Mouse (Mus musculus): ENCODE measurements at regions not wholly inside any gene's neighbourhood (a gene's known extent, or its start where the extent isn't known, plus 50 kb on each side); places are given as distances from the start of the nearest gene placed in this dataset.
A peak's percentile ranks its signal among the peaks of the same experiment; 100 is the strongest.

GRCm38 (mm10) chr7:133477221-133477620 is 124.7 kb downstream of the Tex36 start:
- no peaks in the 10 kb centered on the region for H3K36me3 ChIP-seq (ENCODE audit: control insufficient read depth, insufficient read depth)

DNA sequence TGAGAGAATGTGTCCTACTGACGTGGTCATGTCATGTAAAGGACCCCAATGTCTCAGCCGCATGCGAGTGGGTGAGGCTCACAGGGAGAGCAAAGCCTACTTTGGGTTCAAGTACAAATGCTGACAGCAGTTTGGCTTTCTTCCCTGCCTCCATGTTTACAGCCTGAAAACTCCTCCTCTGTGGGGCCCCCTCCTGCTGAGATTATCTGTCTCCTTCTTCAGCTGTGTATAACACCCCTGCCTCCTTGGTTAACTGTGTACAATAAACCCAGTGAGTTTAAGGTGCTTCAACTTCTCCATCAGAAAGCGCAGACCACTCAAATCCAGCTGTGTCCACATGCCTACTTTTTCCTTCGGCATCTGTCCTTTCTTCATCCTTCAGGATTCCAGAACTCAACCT is 130.3 kb downstream of the Tex36 start:
- no peak overlapping the region for H3K27ac ChIP-seq (ENCODE audit: low read length)
- WGBS: 60% methylated on average over 5 of the region's 5 CpGs
- no peak overlapping the region for H3K4me3 ChIP-seq (ENCODE audit: low read length)
- no peak overlapping the region for H3K4me2 ChIP-seq (ENCODE audit: low read depth, low read length)
- H3K27me3 ChIP-seq (ENCODE audit: control insufficient read depth, insufficient read depth, low read length): no peaks in the 10 kb centered on the region
- H3K4me1 ChIP-seq (ENCODE audit: control insufficient read depth, insufficient read depth, low read length): peaks cover 4% of the 10 kb centered on the region; the same call in 1 of the 2 replicates
- no peaks in the 10 kb centered on the region for H3K9me3 ChIP-seq (replicated peaks; ENCODE audit: control insufficient read depth, low read length)
- no peak overlapping the region for H3K9ac ChIP-seq (ENCODE audit: low read length)
- no peaks in the 10 kb centered on the region for H3K36me3 ChIP-seq (ENCODE audit: control insufficient read depth, insufficient read depth)
- no peak for ATAC-seq (replicated peaks; ENCODE audit: extremely low read depth, insufficient read depth, low FRiP score)

More at GRCm38 (mm10) chr7:133477221-133477620, 124.7 kb downstream of the Tex36 start:
- Histone ChIP-seq H3K4me1 (ENCODE audit: control insufficient read depth, insufficient read depth, low read length) (no peaks in the 10 kb centered on the region), H3K9me3 (replicated peaks; ENCODE audit: control insufficient read depth, low read length) (no peaks in the 10 kb centered on the region), H3K27ac (ENCODE audit: low read length) (no peak overlapping the region), H3K4me3 (ENCODE audit: low read length) (no peak overlapping the region), H3K27me3 (ENCODE audit: control insufficient read depth, insufficient read depth, low read length) (no peaks in the 10 kb centered on the region; the same call in 1 of the 2 replicates), H3K9ac (ENCODE audit: low read length) (no peak overlapping the region), H3K4me2 (ENCODE audit: low read depth, low read length) (no peak overlapping the region)
- WGBS: 91% methylated on average over 6 of the region's 6 CpGs
- ATAC-seq (replicated peaks; ENCODE audit: extremely low read depth, insufficient read depth, low FRiP score): no peak

DNA sequence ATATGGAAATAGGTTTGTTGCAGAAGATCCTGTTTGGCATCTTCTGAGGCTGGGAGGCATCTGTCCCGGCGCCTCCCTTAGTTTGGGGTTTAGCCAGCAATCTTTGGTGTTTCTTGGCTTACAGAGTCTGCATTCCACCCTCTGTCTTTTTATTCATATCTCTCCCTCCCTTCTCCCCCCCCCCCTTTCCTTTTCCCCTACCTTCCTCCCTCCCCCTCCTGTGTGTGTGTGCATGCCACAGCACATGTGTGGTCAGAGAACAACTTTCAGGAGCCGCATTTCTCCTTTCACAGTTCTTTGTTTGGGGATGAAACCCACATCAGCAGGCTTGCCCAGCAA is 131.4 kb downstream of the Tex36 start:
- H3K27me3 ChIP-seq (ENCODE audit: control insufficient read depth, insufficient read depth, low read length): no peaks in the 10 kb centered on the region
- H3K36me3 ChIP-seq (ENCODE audit: control insufficient read depth, insufficient read depth): no peaks in the 10 kb centered on the region
- no peak overlapping the region for H3K4me2 ChIP-seq (ENCODE audit: low read depth, low read length)
- no peak overlapping the region for H3K4me3 ChIP-seq (ENCODE audit: low read length)
- peaks cover 4% of the 10 kb centered on the region; the same call in 1 of the 2 replicates for H3K4me1 ChIP-seq (ENCODE audit: control insufficient read depth, insufficient read depth, low read length)
- H3K9me3 ChIP-seq (replicated peaks; ENCODE audit: control insufficient read depth, low read length): no peaks in the 10 kb centered on the region
- no peak overlapping the region for H3K9ac ChIP-seq (ENCODE audit: low read length)
- WGBS: 40% methylated on average over 3 of the region's 3 CpGs
- no peak overlapping the region for H3K27ac ChIP-seq (ENCODE audit: low read length)
- ATAC-seq (replicated peaks; ENCODE audit: extremely low read depth, insufficient read depth, low FRiP score): no peak

- no peak for ATAC-seq (replicated peaks; ENCODE audit: extremely low read depth, insufficient read depth, low FRiP score)
- Histone ChIP-seq H3K9me3 (replicated peaks; ENCODE audit: control insufficient read depth, low read length) (no peaks in the 10 kb centered on the region), H3K4me3 (ENCODE audit: low read length) (no peak overlapping the region), H3K27ac (ENCODE audit: low read length) (no peak overlapping the region), H3K9ac (ENCODE audit: low read length) (no peak overlapping the region), H3K36me3 (ENCODE audit: control insufficient read depth, insufficient read depth) (no peaks in the 10 kb centered on the region), H3K4me2 (ENCODE audit: low read depth, low read length) (no peak overlapping the region), H3K27me3 (ENCODE audit: control insufficient read depth, insufficient read depth, low read length) (no peaks in the 10 kb centered on the region), H3K4me1 (ENCODE audit: control insufficient read depth, insufficient read depth, low read length) (peaks cover 4% of the 10 kb centered on the region; the same call in 1 of the 2 replicates)
- WGBS: 35% methylated on average over 6 of the region's 6 CpGs
Measured at GRCm38 (mm10) chr7:133469952-133470619, 131.9 kb downstream of the Tex36 start.

DNA sequence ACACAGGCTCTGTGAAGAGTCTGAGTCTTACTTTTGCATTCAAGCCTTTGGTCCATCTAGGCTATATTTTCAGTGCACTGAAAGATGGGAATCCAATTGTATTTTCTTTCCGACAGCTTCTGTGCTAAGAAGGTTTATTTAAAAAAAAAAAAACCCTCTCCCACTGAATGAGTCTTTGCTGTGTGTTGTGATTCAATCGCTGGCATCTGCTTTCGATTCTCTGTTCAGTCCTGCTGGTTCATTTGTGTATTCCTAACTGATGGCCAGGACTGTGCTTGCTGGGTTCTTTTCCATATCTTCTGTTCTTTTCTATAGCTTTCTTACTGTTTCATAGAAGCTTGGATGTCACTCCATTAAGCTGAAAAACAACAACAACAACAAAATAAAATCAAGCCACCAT is 132.9 kb downstream of the Tex36 start:
- Histone ChIP-seq H3K27ac (ENCODE audit: low read length) (no peak overlapping the region), H3K9me3 (replicated peaks; ENCODE audit: control insufficient read depth, low read length) (no peaks in the 10 kb centered on the region), H3K4me1 (ENCODE audit: control insufficient read depth, insufficient read depth, low read length) (peaks cover 4% of the 10 kb centered on the region; the same call in 1 of the 2 replicates), H3K9ac (ENCODE audit: low read length) (no peak overlapping the region), H3K4me3 (ENCODE audit: low read length) (no peak overlapping the region), H3K36me3 (ENCODE audit: control insufficient read depth, insufficient read depth) (no peaks in the 10 kb centered on the region), H3K27me3 (ENCODE audit: control insufficient read depth, insufficient read depth, low read length) (no peaks in the 10 kb centered on the region), H3K4me2 (ENCODE audit: low read depth, low read length) (no peak overlapping the region)
- 69% methylated on average over 3 of the region's 3 CpGs for WGBS
- no peak for ATAC-seq (replicated peaks; ENCODE audit: extremely low read depth, insufficient read depth, low FRiP score)

- Histone ChIP-seq H3K4me3 (ENCODE audit: low read length) (no peak overlapping the region), H3K4me2 (ENCODE audit: low read depth, low read length) (no peak overlapping the region), H3K9ac (ENCODE audit: low read length) (no peak overlapping the region), H3K9me3 (replicated peaks; ENCODE audit: control insufficient read depth, low read length) (no peaks in the 10 kb centered on the region; the same call in 1 of the 2 replicates), H3K36me3 (ENCODE audit: control insufficient read depth, insufficient read depth) (no peaks in the 10 kb centered on the region), H3K4me1 (ENCODE audit: control insufficient read depth, insufficient read depth, low read length) (peaks cover 4% of the 10 kb centered on the region; the same call in 1 of the 2 replicates), H3K27ac (ENCODE audit: low read length) (no peak overlapping the region), H3K27me3 (ENCODE audit: control insufficient read depth, insufficient read depth, low read length) (no peaks in the 10 kb centered on the region)
- no peak for ATAC-seq (replicated peaks; ENCODE audit: extremely low read depth, insufficient read depth, low FRiP score)
- WGBS: 30% methylated on average over 3 of the region's 3 CpGs
Measured at GRCm38 (mm10) chr7:133468346-133468745, 133.6 kb downstream of the Tex36 start.

GRCm38 (mm10) chr7:133467579-133467978 is 134.4 kb downstream of the Tex36 start:
- Histone ChIP-seq H3K9me3 (replicated peaks; ENCODE audit: control insufficient read depth, low read length) (no peaks in the 10 kb centered on the region; the same call in 1 of the 2 replicates), H3K36me3 (ENCODE audit: control insufficient read depth, insufficient read depth) (no peaks in the 10 kb centered on the region), H3K9ac (ENCODE audit: low read length) (no peak overlapping the region), H3K4me1 (ENCODE audit: control insufficient read depth, insufficient read depth, low read length) (peaks cover 4% of the 10 kb centered on the region; the same call in 1 of the 2 replicates), H3K4me2 (ENCODE audit: low read depth, low read length) (no peak overlapping the region), H3K27ac (ENCODE audit: low read length) (no peak overlapping the region), H3K4me3 (ENCODE audit: low read length) (no peak overlapping the region), H3K27me3 (ENCODE audit: control insufficient read depth, insufficient read depth, low read length) (no peaks in the 10 kb centered on the region)
- WGBS: 90% methylated on average over 3 of the region's 3 CpGs
- ATAC-seq (replicated peaks; ENCODE audit: extremely low read depth, insufficient read depth, low FRiP score): no peak

- Histone ChIP-seq H3K9ac (ENCODE audit: low read length) (no peak overlapping the region), H3K4me3 (ENCODE audit: low read length) (no peak overlapping the region), H3K27me3 (ENCODE audit: control insufficient read depth, insufficient read depth, low read length) (no peaks in the 10 kb centered on the region), H3K36me3 (ENCODE audit: control insufficient read depth, insufficient read depth) (no peaks in the 10 kb centered on the region), H3K4me2 (ENCODE audit: low read depth, low read length) (no peak overlapping the region), H3K4me1 (ENCODE audit: control insufficient read depth, insufficient read depth, low read length) (no peaks in the 10 kb centered on the region), H3K9me3 (replicated peaks; ENCODE audit: control insufficient read depth, low read length) (no peaks in the 10 kb centered on the region; the same call in 1 of the 2 replicates), H3K27ac (ENCODE audit: low read length) (no peak overlapping the region)
- ATAC-seq (replicated peaks; ENCODE audit: extremely low read depth, insufficient read depth, low FRiP score): no peak
- WGBS: 68% methylated on average over 7 of the region's 7 CpGs
Measured at GRCm38 (mm10) chr7:133459306-133459705, 142.7 kb downstream of the Tex36 start.

GRCm38 (mm10) chr7:133457436-133458324 is 144.3 kb downstream of the Tex36 start:
- H3K4me2 ChIP-seq (ENCODE audit: low read depth, low read length): no peak overlapping the region
- H3K36me3 ChIP-seq (ENCODE audit: control insufficient read depth, insufficient read depth): no peaks in the 10 kb centered on the region
- H3K4me1 ChIP-seq (ENCODE audit: control insufficient read depth, insufficient read depth, low read length): no peaks in the 10 kb centered on the region
- no peaks in the 10 kb centered on the region for H3K27me3 ChIP-seq (ENCODE audit: control insufficient read depth, insufficient read depth, low read length)
- peak; percentile 55 for ATAC-seq (replicated peaks; ENCODE audit: extremely low read depth, insufficient read depth, low FRiP score)
- 49% methylated on average over 16 of the region's 16 CpGs for WGBS
- no peak overlapping the region for H3K4me3 ChIP-seq (ENCODE audit: low read length)
- H3K9me3 ChIP-seq (replicated peaks; ENCODE audit: control insufficient read depth, low read length): no peaks in the 10 kb centered on the region
- H3K9ac ChIP-seq (ENCODE audit: low read length): no peak overlapping the region
- peak overlapping the region; percentile 76 for H3K27ac ChIP-seq (ENCODE audit: low read length)

Data from heart, embryonic 16.5 days (tissue).